Comparison of ENCODE assay signal across 8 mouse cellular contexts in the genomic region with DNA sequence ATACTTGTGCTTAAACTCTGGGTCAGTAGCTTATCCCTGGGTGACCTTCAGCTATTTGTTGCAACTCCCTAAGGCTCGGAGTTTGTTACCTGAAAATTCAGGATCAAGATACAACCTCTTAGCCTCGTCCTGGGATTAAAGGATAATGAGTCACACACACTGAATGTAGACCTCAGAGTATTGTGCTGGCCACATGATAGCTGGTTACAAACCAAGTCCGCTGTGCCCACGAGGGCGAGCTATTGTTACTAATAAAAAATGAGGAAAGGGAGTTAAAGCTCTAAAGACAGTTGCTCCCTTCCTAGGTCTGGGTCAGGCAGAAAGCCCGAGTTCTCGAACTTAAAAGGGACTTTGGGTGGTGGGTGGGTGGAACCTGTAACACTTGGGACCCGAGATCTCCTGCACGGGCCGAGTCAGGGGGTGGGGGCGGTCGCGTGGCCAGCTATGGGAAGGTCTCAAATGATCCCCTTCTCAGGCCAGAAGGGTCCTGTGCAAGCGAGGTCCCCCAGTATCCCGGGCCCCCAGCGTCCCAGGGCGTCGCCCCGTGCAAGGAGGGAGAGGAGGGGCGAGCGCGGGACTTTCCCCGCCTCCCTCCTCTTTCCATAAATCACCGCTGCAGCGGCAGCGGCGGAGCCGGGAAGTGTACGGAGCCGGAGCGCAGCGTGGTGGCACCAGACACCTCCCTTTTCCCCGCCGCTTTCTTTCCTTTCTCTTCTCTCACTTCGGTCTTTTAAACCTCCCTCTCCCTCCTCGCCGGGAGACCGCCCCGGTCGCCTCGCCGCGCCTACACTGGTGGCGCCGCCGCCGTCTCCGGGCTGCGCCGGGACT. TPM values are rescaled to one million over a fixed set of nuclear protein-coding genes. Genes with fewer than 3 reads are reported as not detected.
A peak's percentile ranks its signal among the peaks of the same experiment; 100 is the strongest.
DNase-seq lines count a peak whose midpoint lies in the region; ATAC-seq lines count a peak whose summit lies in the region.

A gene (plus strand): TSS at position 633 of the 828 bp plus-strand sequence.

- peak within 1 kb of the TSS; percentile 85 for H3K4me2 ChIP-seq in heart, embryonic 12.5 days
- peak within 1 kb of the TSS; percentile 80 for H3K4me2 ChIP-seq in kidney, embryonic 16.5 days (replicated peaks; ENCODE audit: low read depth, low read length)
- H3K4me2 ChIP-seq in liver, embryonic 13.5 days: peak within 1 kb of the TSS; percentile 64
- peak within 1 kb of the TSS; percentile 80 for H3K4me2 ChIP-seq in neural tube, embryonic 15.5 days

- H3K9me3 ChIP-seq in forebrain, embryonic 10.5 days: no peaks in the 10 kb centered on the region
- H3K9me3 ChIP-seq in heart, embryonic 12.5 days (replicated peaks): no peaks in the 10 kb centered on the region
- H3K9me3 ChIP-seq in kidney, embryonic 16.5 days (ENCODE audit: low read length): no peaks in the 10 kb centered on the region
- H3K9me3 ChIP-seq in liver, embryonic 13.5 days (replicated peaks): no peaks in the 10 kb centered on the region
- no peaks in the 10 kb centered on the region for H3K9me3 ChIP-seq in neural tube, embryonic 15.5 days (replicated peaks)

- peak; percentile 81 for DNase-seq in 3134 (ENCODE audit: extremely low read depth, insufficient read length, low spot score)
- DNase-seq in adrenal gland, postnatal 10 days: peak; percentile 87
- peak; percentile 77 for DNase-seq in forebrain, embryonic 10.5 days (ENCODE audit: extremely low spot score, low spot score)
- DNase-seq in liver, embryonic 13.5 days: no peak
- no peak for DNase-seq in c-Kit-positive CD71-positive TER-119-positive erythroid progenitor cells, embryonic 14.5 days (ENCODE audit: low spot score)

- no peaks in the 10 kb centered on the region for H3K27me3 ChIP-seq in forebrain, embryonic 10.5 days (ENCODE audit: poor library complexity, severe bottlenecking)
- H3K27me3 ChIP-seq in heart, embryonic 12.5 days (replicated peaks): no peaks in the 10 kb centered on the region
- H3K27me3 ChIP-seq in kidney, embryonic 16.5 days (ENCODE audit: insufficient read depth, low read length): no peaks in the 10 kb centered on the region
- H3K27me3 ChIP-seq in liver, embryonic 13.5 days: peaks cover 64% of the 10 kb centered on the region
- H3K27me3 ChIP-seq in neural tube, embryonic 15.5 days (replicated peaks): no peaks in the 10 kb centered on the region

- peak within 1 kb of the TSS; percentile 96 for H3K4me3 ChIP-seq in forebrain, embryonic 10.5 days
- peak within 1 kb of the TSS; percentile 86 for H3K4me3 ChIP-seq in heart, embryonic 12.5 days
- peak within 1 kb of the TSS; percentile 67 for H3K4me3 ChIP-seq in kidney, embryonic 16.5 days (ENCODE audit: low read length)
- H3K4me3 ChIP-seq in liver, embryonic 13.5 days (replicated peaks): peak within 1 kb of the TSS; percentile 57
- H3K4me3 ChIP-seq in neural tube, embryonic 15.5 days (replicated peaks): peak within 1 kb of the TSS; percentile 82

- H3K4me1 ChIP-seq in forebrain, embryonic 10.5 days: peaks cover 48% of the 10 kb centered on the region
- peaks cover 20% of the 10 kb centered on the region for H3K4me1 ChIP-seq in heart, embryonic 12.5 days (replicated peaks)
- peaks cover 24% of the 10 kb centered on the region for H3K4me1 ChIP-seq in kidney, embryonic 16.5 days (ENCODE audit: insufficient read depth, low read length)
- H3K4me1 ChIP-seq in liver, embryonic 13.5 days (replicated peaks): peaks cover 4% of the 10 kb centered on the region; the same call in 1 of the 2 replicates
- H3K4me1 ChIP-seq in neural tube, embryonic 15.5 days: peaks cover 42% of the 10 kb centered on the region

- no peaks in the 10 kb centered on the region for H3K36me3 ChIP-seq in forebrain, embryonic 10.5 days (replicated peaks)
- H3K36me3 ChIP-seq in heart, embryonic 12.5 days: no peaks in the 10 kb centered on the region
- H3K36me3 ChIP-seq in kidney, embryonic 16.5 days (ENCODE audit: insufficient read depth, low read length): no peaks in the 10 kb centered on the region
- no peaks in the 10 kb centered on the region for H3K36me3 ChIP-seq in liver, embryonic 13.5 days
- no peaks in the 10 kb centered on the region for H3K36me3 ChIP-seq in neural tube, embryonic 15.5 days

- H3K27ac ChIP-seq in forebrain, embryonic 10.5 days: peak within 1 kb of the TSS; percentile 98
- peak within 1 kb of the TSS; percentile 86 for H3K27ac ChIP-seq in heart, embryonic 12.5 days (ENCODE audit: poor library complexity, severe bottlenecking)
- peak within 1 kb of the TSS; percentile 96 for H3K27ac ChIP-seq in kidney, embryonic 16.5 days (ENCODE audit: low read length)
- H3K27ac ChIP-seq in liver, embryonic 13.5 days: no peak within 1 kb of the TSS; the same call in 1 of the 2 replicates
- H3K27ac ChIP-seq in neural tube, embryonic 15.5 days (replicated peaks): peak within 1 kb of the TSS; percentile 89

- WGBS in forebrain, embryonic 10.5 days: 3% methylated on average over 50 of the region's 50 CpGs
- WGBS in heart, embryonic 12.5 days: under 1% methylated on average over 47 of the region's 50 CpGs
- WGBS in kidney, embryonic 16.5 days: under 1% methylated on average over 45 of the region's 50 CpGs
- WGBS in liver, embryonic 13.5 days (ENCODE audit: insufficient replicate concordance): 2% methylated on average over 49 of the region's 50 CpGs
- under 1% methylated on average over 45 of the region's 50 CpGs for WGBS in neural tube, embryonic 15.5 days

- ATAC-seq in heart, embryonic 12.5 days (ENCODE audit: insufficient number of reproducible peaks, low FRiP score): peak; percentile 82
- ATAC-seq in kidney, embryonic 16.5 days (ENCODE audit: low FRiP score, low TSS enrichment): peak; percentile 87
- ATAC-seq in liver, embryonic 13.5 days (ENCODE audit: low read depth): peak; percentile 20; the same call in 1 of the 2 replicates
- peak; percentile 81 for ATAC-seq in neural tube, embryonic 15.5 days (ENCODE audit: low FRiP score)

- peak within 1 kb of the TSS; percentile 89 for H3K9ac ChIP-seq in heart, embryonic 12.5 days
- H3K9ac ChIP-seq in kidney, embryonic 16.5 days (replicated peaks; ENCODE audit: low read length): peak within 1 kb of the TSS; percentile 90
- H3K9ac ChIP-seq in liver, embryonic 13.5 days: peak within 1 kb of the TSS; percentile 52
- peak within 1 kb of the TSS; percentile 85 for H3K9ac ChIP-seq in neural tube, embryonic 15.5 days (replicated peaks)

RNA-seq across cellular contexts. Expression of the gene that starts here (rescaled TPM):
- total RNA-seq in adrenal gland, postnatal 10 days (2021): 1 to 10 TPM; 6.8 to 8.9 TPM
- 25.5 and 26.8 TPM in 2 replicates for polyA plus RNA-seq in forebrain, embryonic 10.5 days (2016; fragmentation: Nextera tagmentation; extraction: Ambion mirVana)
- 11.5 and 12.5 TPM in 2 replicates for polyA plus RNA-seq in heart, embryonic 12.5 days (2016; fragmentation: Nextera tagmentation; extraction: Ambion mirVana)
- 12.0 and 17.9 TPM in 2 replicates for polyA plus RNA-seq in kidney, embryonic 16.5 days (2015; fragmentation: Nextera tagmentation; extraction: Ambion mirVana)
- polyA plus RNA-seq in liver, embryonic 13.5 days (2015; fragmentation: Nextera tagmentation; extraction: Ambion mirVana): 4.9 and 6.5 TPM in 2 replicates
- polyA plus RNA-seq in neural tube, embryonic 15.5 days (2015; fragmentation: Nextera tagmentation; extraction: Ambion mirVana): 11.9 and 14.5 TPM in 2 replicates

Comparison
In these comparisons a context has a peak if more than half of its experiments do, and no peak if none do; other contexts are left out.
1. DNase-seq: peak in 3134 (single experiment), adrenal gland, postnatal 10 days (single experiment) and forebrain, embryonic 10.5 days (single experiment); none in liver, embryonic 13.5 days (single experiment) and c-Kit-positive CD71-positive TER-119-positive erythroid progenitor cells, embryonic 14.5 days (single experiment).
2. ATAC-seq: peak in every context shown above with its lines; median percentile 87 in kidney, embryonic 16.5 days; 82 in heart, embryonic 12.5 days; 81 in neural tube, embryonic 15.5 days; 20 in liver, embryonic 13.5 days.
3. Peak in every context shown above with its lines, with median percentiles within 50 percentile points of each other: H3K4me3 ChIP-seq, H3K4me2 ChIP-seq and H3K9ac ChIP-seq.